In the genomic region with DNA sequence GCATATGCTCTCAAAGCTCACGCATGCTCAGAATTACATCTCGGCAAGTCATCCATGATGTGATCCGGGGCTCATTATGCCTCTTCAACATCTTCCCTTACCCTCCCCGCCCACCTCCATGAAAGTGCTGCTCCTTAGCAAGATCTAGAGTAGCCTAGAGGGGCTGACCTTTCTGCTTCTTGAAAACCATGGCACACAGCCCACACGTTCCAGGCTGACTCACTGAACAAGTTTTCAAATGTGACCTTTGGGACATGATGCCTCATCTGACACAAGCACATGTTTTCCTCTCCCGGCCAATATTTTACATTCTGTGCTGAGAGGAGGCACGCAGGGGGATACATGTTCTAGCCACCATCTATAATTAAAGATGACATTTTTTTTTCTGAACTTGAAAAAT, we compare ENCODE assay signal across 18 mouse cellular contexts.
DNase-seq lines count a peak whose midpoint lies in the region; ATAC-seq and TF ChIP-seq lines count a peak whose summit lies in the region.
"Had no signal": no experiment of that assay in that cellular context is flagged by ENCODE, and none has a peak within 500 bp of the region (broad histone marks: within the 10 kb centered on the region; RNA-seq: fewer than 3 reads in every experiment).

No protein-coding gene starts in this region.

- H3K27ac ChIP-seq in kidney, postnatal 0 days = no peak overlapping the region
- no peak overlapping the region for H3K27ac ChIP-seq in lung, postnatal 0 days (ENCODE audit: low read length)
- H3K27ac ChIP-seq: forebrain, embryonic 15.5 days; hindbrain, embryonic 13.5 days had no signal

- WGBS in kidney, postnatal 0 days = 71% methylated on average over 7 of the region's 7 CpGs
- 75% methylated on average over 7 of the region's 7 CpGs for WGBS in lung, postnatal 0 days

- no peak overlapping the region for H3K4me3 ChIP-seq in kidney, postnatal 0 days (replicated peaks; ENCODE audit: low read depth, low read length)
- H3K4me3 ChIP-seq in lung, postnatal 0 days (ENCODE audit: low read depth, low read length) = no peak overlapping the region
- H3K4me3 ChIP-seq: forebrain, embryonic 15.5 days; hindbrain, embryonic 13.5 days had no signal

- no peaks in the 10 kb centered on the region for H3K27me3 ChIP-seq in kidney, postnatal 0 days (ENCODE audit: insufficient read depth, low read length)
- H3K27me3 ChIP-seq in lung, postnatal 0 days (replicated peaks; ENCODE audit: insufficient read depth, low read length) = no peaks in the 10 kb centered on the region
- H3K27me3 ChIP-seq: forebrain, embryonic 15.5 days; hindbrain, embryonic 13.5 days had no signal

- H3K4me1 ChIP-seq in kidney, postnatal 0 days (replicated peaks; ENCODE audit: insufficient read depth, low read length) = no peaks in the 10 kb centered on the region
- no peaks in the 10 kb centered on the region for H3K4me1 ChIP-seq in lung, postnatal 0 days (ENCODE audit: insufficient read depth, low read depth, low read length)
- H3K4me1 ChIP-seq: forebrain, embryonic 15.5 days; hindbrain, embryonic 13.5 days had no signal

- no peak for TF ChIP-seq CTCF in kidney, postnatal 0 days (IDR thresholded peaks at IDR 0.05; ENCODE audit: low read depth)
- no peak for TF ChIP-seq CTCF in lung, postnatal 0 days (IDR thresholded peaks at IDR 0.05)

- H3K9me3 ChIP-seq in kidney, postnatal 0 days (replicated peaks; ENCODE audit: low read length) = no peaks in the 10 kb centered on the region
- no peaks in the 10 kb centered on the region for H3K9me3 ChIP-seq in lung, postnatal 0 days (ENCODE audit: low read length)
- H3K9me3 ChIP-seq: forebrain, embryonic 15.5 days; hindbrain, embryonic 13.5 days had no signal

- ATAC-seq in kidney, postnatal 0 days (replicated peaks; ENCODE audit: low FRiP score, low read depth) = no peak
- ATAC-seq in CD4-positive, CD25-positive, alpha-beta regulatory T cell, adult 4 months = no peak
- ATAC-seq in lung, postnatal 0 days = no peak
- ATAC-seq: forebrain, embryonic 15.5 days; intestine, embryonic 16.5 days; midbrain, embryonic 16.5 days had no signal

- H3K36me3 ChIP-seq in kidney, postnatal 0 days (ENCODE audit: insufficient read depth, low read length) = no peaks in the 10 kb centered on the region
- H3K36me3 ChIP-seq in lung, postnatal 0 days (ENCODE audit: insufficient read depth, low read length) = no peaks in the 10 kb centered on the region
- H3K36me3 ChIP-seq: forebrain, embryonic 15.5 days; hindbrain, embryonic 13.5 days had no signal

- peak; percentile 44 for DNase-seq in 3T3-L1 (ENCODE audit: low read depth, low spot score)
- peak; percentile 21 for DNase-seq in NIH3T3 (ENCODE audit: low read depth)
- peak; percentile 82 to 85 for DNase-seq in adrenal gland, postnatal 36 days
- DNase-seq in kidney, postnatal 0 days (ENCODE audit: low spot score) = peak; percentile 4
- DNase-seq in right cerebral cortex, postnatal 10 days (ENCODE audit: low spot score in 2 of 2) = no peak
- DNase-seq in spleen, postnatal 4 days (ENCODE audit: low spot score in 2 of 2) = no peak
- DNase-seq in lung, postnatal 0 days (ENCODE audit: low spot score) = no peak
- DNase-seq: cerebellum, adult 9-10 months; embryo, embryonic 11 days; layer of hippocampus, postnatal 36 days; lung, embryonic 14.5 days; thymus, postnatal 36 days had no signal

- no peak for TF ChIP-seq EP300 in lung, postnatal 0 days (IDR thresholded peaks at IDR 0.05)

- H3K9ac ChIP-seq in kidney, postnatal 0 days (ENCODE audit: low read depth, low read length) = no peak overlapping the region
- no peak overlapping the region for H3K9ac ChIP-seq in lung, postnatal 0 days (replicated peaks; ENCODE audit: low read depth)
- H3K9ac ChIP-seq: forebrain, embryonic 15.5 days; hindbrain, embryonic 13.5 days; lung, embryonic 14.5 days had no signal

- H3K4me2 ChIP-seq in kidney, postnatal 0 days (ENCODE audit: low read length) = no peak overlapping the region
- H3K4me2 ChIP-seq in lung, postnatal 0 days (replicated peaks; ENCODE audit: low read depth, low read length) = no peak overlapping the region
- H3K4me2 ChIP-seq: forebrain, embryonic 15.5 days; hindbrain, embryonic 13.5 days; liver, embryonic 11.5 days; lung, embryonic 14.5 days had no signal

Comparison
In these comparisons a context has a peak if more than half of its experiments do, and no peak if none do; other contexts are left out.
1. DNase-seq: peak in 3T3-L1 (single experiment), NIH3T3 (single experiment), adrenal gland, postnatal 36 days (2 of 2) and kidney, postnatal 0 days (single experiment); none in right cerebral cortex, postnatal 10 days (0 of 2), spleen, postnatal 4 days (0 of 2) and lung, postnatal 0 days (single experiment).